Mouse (Mus musculus): Measurements from ENCODE around the gene Hsd11b1.

- TF ChIP-seq GATA1 (IDR thresholded peaks at IDR 0.05; ENCODE audit: low read length), result no peak
- TF ChIP-seq TAL1 (IDR thresholded peaks at IDR 0.05; ENCODE audit: low read length), result no peak
Measured at GRCm38 (mm10) chr1:193188257-193188656, 75.6 kb downstream of the Hsd11b1 start.
